Mouse (Mus musculus) heart, embryonic 13.5 days (tissue): ENCODE data around the gene Cmas. TPM values are rescaled to one million over a fixed set of nuclear protein-coding genes. Genes with fewer than 3 reads are reported as not detected.

ENCODE experiments used
- ATAC-seq: fragments of 200-750 bp; cut with Nextera tagmentation; 2 replicates; pipeline ENCODE4 v1.8.0; 2017; ENCODE audit warnings: moderate TSS enrichment; ENCODE audit not compliant: insufficient number of reproducible peaks, low FRiP score, low TSS enrichment; ENCODE audit errors: extremely low read depth
- H3K27ac ChIP-seq: fragments of 300-500 bp; sonication (generic); replicated peaks from 2 replicates; pipeline ENCODE4 v1.5.1; 2015; ENCODE audit warnings: moderate library complexity, mild to moderate bottlenecking, inconsistent platforms
- H3K27me3 ChIP-seq: fragments of 300-500 bp; sonication (generic); replicated peaks from 2 replicates; pipeline ENCODE4 v1.6.1; 2015; ENCODE audit warnings: mild to moderate bottlenecking, inconsistent platforms
- H3K36me3 ChIP-seq: fragments of 300-500 bp; sonication (generic); 2 replicates; pipeline ENCODE4 v1.6.1; 2015; ENCODE audit warnings: mild to moderate bottlenecking, inconsistent platforms
- H3K4me1 ChIP-seq: fragments of 300-500 bp; sonication (generic); 2 replicates; pipeline ENCODE4 v1.6.1; 2015; ENCODE audit warnings: inconsistent platforms
- H3K4me2 ChIP-seq: fragments of 300-500 bp; sonication (generic); 2 replicates; pipeline ENCODE4 v1.6.1; 2015; ENCODE audit warnings: inconsistent platforms, mild to moderate bottlenecking, moderate library complexity
- H3K4me3 ChIP-seq: fragments of 300-500 bp; sonication (generic); 2 replicates; pipeline ENCODE4 v1.5.1; 2015; ENCODE audit warnings: moderate library complexity, mild to moderate bottlenecking, inconsistent platforms
- H3K9ac ChIP-seq: fragments of 300-500 bp; sonication (generic); 2 replicates; pipeline ENCODE4 v1.6.1; 2015; ENCODE audit warnings: inconsistent platforms, mild to moderate bottlenecking, moderate library complexity
- H3K9me3 ChIP-seq: fragments of 300-500 bp; sonication (generic); 2 replicates; pipeline ENCODE4 v1.6.1; 2016; ENCODE audit warnings: inconsistent platforms
- WGBS: fragments of 180-500 bp; shearing (Covaris S2); methylation state at CpG from one replicate; pipeline ENCODE4 v1.1.7; 2015; ENCODE audit warnings: mixed read lengths; 5-methylcytosine and 5-hydroxymethylcytosine counted together
- polyA plus RNA-seq: library from polyadenylated mRNA; unstranded; fragments of >200 nt; fragmentation: Nextera tagmentation; extraction: Ambion mirVana; gene quantifications from 2 replicates; pipeline ENCODE4 v1.2.1, GENCODE M21; 2015

Gene Cmas
- polyA plus RNA-seq, result 90.9 and 97.5 TPM in 2 replicates

DNA sequence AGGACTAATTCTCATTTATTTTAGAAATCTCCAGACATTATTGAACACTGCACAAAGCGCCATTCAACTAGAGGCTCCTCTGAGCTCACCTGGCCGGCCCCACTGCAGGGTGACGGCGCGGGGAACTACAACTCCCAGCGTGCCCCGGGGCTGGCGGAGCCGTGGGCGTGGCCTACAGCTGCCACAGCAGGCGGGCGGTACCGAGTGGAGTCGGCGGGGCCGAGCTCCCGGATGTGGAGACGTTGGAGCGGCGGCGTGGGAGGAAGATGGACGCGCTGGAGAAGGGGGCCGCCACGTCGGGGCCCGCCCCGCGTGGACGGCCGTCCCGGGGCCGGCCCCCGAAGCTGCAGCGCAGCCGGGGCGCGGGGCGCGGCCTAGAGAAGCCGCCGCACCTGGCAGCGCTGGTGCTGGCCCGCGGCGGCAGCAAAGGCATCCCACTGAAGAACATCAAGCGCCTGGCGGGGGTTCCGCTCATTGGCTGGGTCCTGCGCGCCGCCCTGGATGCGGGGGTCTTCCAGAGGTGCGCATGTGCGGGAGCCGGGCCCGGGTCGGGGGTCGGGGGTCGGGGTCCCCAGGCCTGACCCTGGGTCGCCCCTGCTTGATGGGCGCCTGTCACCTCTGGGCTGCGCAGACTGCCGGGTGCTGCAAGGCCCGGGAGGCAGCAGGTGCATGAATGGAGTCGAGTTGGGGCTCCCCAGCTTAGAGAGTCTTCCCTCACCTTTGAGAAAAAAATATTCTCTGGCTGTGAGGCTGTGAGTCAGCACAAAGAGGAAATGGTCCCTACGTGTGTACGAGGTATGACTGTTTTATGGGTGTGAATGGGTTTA lies at the start of gene Cmas:
Gene Cmas, plus strand, starts transcription at position 180 of the 827 bp plus-strand sequence.
- ATAC-seq, result peak; percentile 94
- H3K4me2 ChIP-seq, result peak within 1 kb of the TSS; percentile 83
- peaks cover 24% of the 10 kb centered on the region for H3K36me3 ChIP-seq
- H3K9ac ChIP-seq, result peak within 1 kb of the TSS; percentile 95
- WGBS, result under 1% methylated on average over 68 of the region's 68 CpGs
- no peaks in the 10 kb centered on the region for H3K9me3 ChIP-seq
- H3K27me3 ChIP-seq, result peaks cover 11% of the 10 kb centered on the region
- H3K4me1 ChIP-seq, result peaks cover 50% of the 10 kb centered on the region
- peak within 1 kb of the TSS; percentile 92 for H3K27ac ChIP-seq
- peak within 1 kb of the TSS; percentile 91 for H3K4me3 ChIP-seq

DNA sequence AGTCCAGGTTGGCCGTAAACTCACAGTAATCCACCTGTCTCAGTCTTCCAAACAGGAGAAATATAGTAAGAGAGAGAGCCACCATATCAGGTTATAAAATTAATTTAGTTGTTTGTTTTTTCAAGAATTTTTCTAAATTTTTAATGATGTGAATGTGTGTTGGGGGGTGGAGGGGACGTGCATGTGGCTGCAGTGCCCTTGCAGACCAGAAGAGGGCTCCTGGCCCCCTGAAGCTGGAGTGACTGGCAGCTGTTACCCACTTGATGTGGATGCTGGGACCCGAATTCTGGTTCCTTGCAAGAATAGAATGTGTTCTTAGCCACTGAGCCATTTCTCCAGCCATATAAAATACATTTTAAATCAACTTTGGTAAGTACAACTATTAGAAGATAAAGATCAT lies 49.8 kb upstream of the Cmas start:
- WGBS, result 90% methylated on average over 3 of the region's 3 CpGs
- no peak for ATAC-seq

DNA sequence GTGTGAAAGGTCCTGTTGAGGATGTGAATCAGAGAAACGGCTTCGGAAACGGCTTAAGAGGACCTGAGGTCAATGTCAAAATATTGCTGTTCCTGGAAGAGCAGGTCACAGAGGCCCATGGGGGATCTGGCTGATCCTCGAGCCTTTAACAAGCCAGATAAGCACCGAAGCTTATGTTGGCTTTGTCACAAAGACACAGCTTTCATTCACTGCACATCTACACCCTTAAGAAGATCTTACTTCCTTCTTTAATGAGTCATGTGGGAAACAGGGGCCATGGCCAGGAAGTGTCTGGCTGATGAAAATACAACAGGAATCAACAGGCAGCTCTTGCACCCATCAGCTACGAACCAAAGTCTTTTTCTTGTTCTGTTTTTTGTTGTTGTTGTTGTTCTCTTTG lies 48.1 kb upstream of the Cmas start:
- no peak overlapping the region for H3K4me2 ChIP-seq
- no peak overlapping the region for H3K9ac ChIP-seq
- no peaks in the 10 kb centered on the region for H3K9me3 ChIP-seq
- H3K4me1 ChIP-seq, result peaks cover 33% of the 10 kb centered on the region
- no peak for ATAC-seq
- WGBS, result 58% methylated on average over 6 of the region's 6 CpGs
- no peaks in the 10 kb centered on the region for H3K27me3 ChIP-seq
- peak overlapping the region; percentile 42; the same call in 1 of the 2 replicates for H3K27ac ChIP-seq
- no peaks in the 10 kb centered on the region for H3K36me3 ChIP-seq
- no peak overlapping the region for H3K4me3 ChIP-seq

More for the DNA sequence above, 49.8 kb upstream of the Cmas start:
- Histone ChIP-seq H3K36me3 (no peaks in the 10 kb centered on the region), H3K27me3 (no peaks in the 10 kb centered on the region), H3K9me3 (no peaks in the 10 kb centered on the region), H3K27ac (no peak overlapping the region), H3K4me1 (peaks cover 38% of the 10 kb centered on the region), H3K9ac (no peak overlapping the region), H3K4me2 (no peak overlapping the region), H3K4me3 (no peak overlapping the region)

DNA sequence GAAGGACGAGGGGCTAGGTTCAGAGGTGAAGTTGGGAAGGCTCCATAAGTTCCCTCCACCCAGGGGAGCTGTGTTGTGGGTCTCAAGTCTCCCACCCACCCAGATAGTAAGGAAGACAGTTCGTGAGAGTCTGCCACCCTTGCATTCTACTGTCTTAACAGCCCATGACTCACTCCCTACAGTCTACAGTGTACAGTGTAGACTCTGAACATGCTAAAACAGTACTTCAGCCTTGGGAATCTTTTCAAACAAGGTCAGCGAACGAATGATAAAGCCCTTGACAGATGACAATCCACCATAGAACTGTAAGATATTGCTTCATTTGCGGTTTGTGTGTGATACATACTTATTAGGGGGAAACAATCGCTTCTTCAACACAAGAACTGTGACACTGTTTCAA lies 45.8 kb upstream of the Cmas start:
- Histone ChIP-seq H3K9me3 (no peaks in the 10 kb centered on the region; the same call in 1 of the 2 replicates), H3K4me2 (no peak overlapping the region), H3K36me3 (no peaks in the 10 kb centered on the region), H3K4me3 (no peak overlapping the region), H3K9ac (no peak overlapping the region), H3K27ac (peak overlapping the region; percentile 42), H3K27me3 (no peaks in the 10 kb centered on the region), H3K4me1 (peaks cover 23% of the 10 kb centered on the region)
- 67% methylated on average over 6 of the region's 6 CpGs for WGBS
- peak; percentile 38; the same call in 1 of the 2 replicates for ATAC-seq

DNA sequence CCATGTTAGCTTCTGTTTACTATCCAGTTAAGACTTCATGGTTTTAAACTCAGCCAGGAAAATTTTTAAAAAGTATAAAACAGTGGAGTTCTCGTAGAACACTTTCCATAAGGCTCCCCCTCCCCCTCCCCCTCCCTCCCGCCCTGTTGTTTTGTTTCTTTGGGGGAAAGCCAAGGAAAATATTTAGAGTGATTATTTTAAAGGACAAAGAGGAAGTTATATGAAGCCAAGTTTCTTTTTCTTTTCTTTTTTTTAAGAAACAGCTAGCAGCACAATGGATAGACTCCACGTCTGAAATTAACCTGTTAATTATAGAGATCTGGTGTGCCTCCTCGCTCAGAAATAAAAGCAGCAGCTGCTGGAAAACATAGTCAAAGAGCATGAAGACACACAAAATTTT lies 45.4 kb upstream of the Cmas start:
- Histone ChIP-seq H3K36me3 (no peaks in the 10 kb centered on the region), H3K4me3 (no peak overlapping the region)
- ATAC-seq, result no peak

DNA sequence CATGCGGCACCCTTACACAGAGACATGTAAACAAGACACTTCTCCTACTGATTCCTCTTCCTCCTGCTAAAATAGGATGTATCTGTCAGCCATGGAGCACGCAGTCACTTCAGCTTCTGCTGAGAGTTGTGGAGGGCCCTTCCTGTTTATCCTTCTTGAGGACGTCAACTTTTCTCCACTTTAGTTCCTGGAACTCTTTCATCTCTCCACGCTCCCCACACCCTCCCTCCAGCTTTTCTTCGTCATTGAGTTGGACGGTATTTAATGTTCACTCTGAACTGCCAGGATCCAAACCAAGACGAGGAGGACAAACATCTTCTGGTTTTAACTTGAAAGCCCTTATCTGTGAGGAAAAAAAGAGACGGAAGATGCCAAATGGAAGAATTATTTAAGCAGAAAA lies 41.5 kb upstream of the Cmas start:
- Histone ChIP-seq H3K4me3 (no peak overlapping the region), H3K27me3 (no peaks in the 10 kb centered on the region), H3K9ac (no peak overlapping the region), H3K36me3 (no peaks in the 10 kb centered on the region), H3K4me2 (no peak overlapping the region), H3K4me1 (peaks cover 12% of the 10 kb centered on the region), H3K9me3 (no peaks in the 10 kb centered on the region; the same call in 1 of the 2 replicates), H3K27ac (no peak overlapping the region)
- ATAC-seq, result no peak
- WGBS, result 55% methylated on average over 8 of the region's 8 CpGs

More for the DNA sequence above, 45.4 kb upstream of the Cmas start:
- WGBS, result 50% methylated on average over 4 of the region's 4 CpGs
- Histone ChIP-seq H3K27me3 (no peaks in the 10 kb centered on the region), H3K4me2 (peak overlapping the region; percentile 9; the same call in 1 of the 2 replicates), H3K4me1 (peaks cover 23% of the 10 kb centered on the region), H3K9me3 (no peaks in the 10 kb centered on the region; the same call in 1 of the 2 replicates), H3K27ac (peak overlapping the region; percentile 42; the same call in 1 of the 2 replicates), H3K9ac (no peak overlapping the region)

DNA sequence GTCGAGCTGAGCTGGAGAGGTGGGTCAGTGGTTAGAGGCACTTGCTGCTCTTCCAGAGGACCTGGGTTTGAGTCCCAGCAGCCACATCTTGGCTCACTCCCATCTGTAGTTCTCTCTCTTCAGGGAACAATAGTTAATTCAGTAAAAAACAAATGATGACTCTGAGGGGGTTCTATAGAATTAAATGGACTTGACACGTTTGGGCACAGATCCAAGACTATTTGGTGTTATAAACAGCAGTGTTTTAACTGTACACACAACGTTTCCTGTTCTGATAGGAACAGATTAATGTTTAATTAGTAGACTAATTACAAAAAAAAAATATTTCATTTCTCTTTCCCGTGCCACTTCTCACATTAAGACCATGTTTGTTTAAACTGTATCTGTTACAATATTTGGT lies 39.3 kb upstream of the Cmas start:
- H3K27ac ChIP-seq, result no peak overlapping the region
- H3K36me3 ChIP-seq, result no peaks in the 10 kb centered on the region
- WGBS, result 62% methylated on average over 4 of the region's 4 CpGs
- no peak overlapping the region for H3K4me2 ChIP-seq
- ATAC-seq, result no peak
- H3K4me3 ChIP-seq, result no peak overlapping the region
- no peaks in the 10 kb centered on the region for H3K27me3 ChIP-seq
- no peaks in the 10 kb centered on the region; the same call in 1 of the 2 replicates for H3K9me3 ChIP-seq
- no peak overlapping the region for H3K9ac ChIP-seq
- peaks cover 6% of the 10 kb centered on the region for H3K4me1 ChIP-seq

DNA sequence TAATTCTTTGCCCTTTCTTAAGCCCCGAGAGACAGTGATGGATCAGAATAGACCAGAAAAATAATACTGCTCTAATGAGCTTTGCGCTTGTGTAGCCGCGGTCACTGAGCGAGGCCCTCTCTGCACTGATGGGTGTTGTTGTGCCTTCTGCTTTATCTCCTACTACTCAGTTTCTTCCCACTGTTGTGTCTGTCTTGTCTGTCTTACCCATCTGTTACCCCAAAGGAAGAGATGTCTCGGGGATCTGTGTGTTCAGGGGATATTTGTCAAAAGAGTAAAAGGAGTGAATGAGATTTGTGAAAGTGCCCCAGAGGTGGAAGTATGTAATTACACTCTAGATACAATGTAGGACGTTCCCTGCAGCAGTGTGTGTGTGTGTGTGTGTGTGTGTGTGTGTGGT lies 38.3 kb upstream of the Cmas start:
- no peak overlapping the region for H3K27ac ChIP-seq
- H3K4me3 ChIP-seq, result no peak overlapping the region
- peaks cover 4% of the 10 kb centered on the region for H3K4me1 ChIP-seq
- H3K4me2 ChIP-seq, result no peak overlapping the region
- ATAC-seq, result no peak
- no peaks in the 10 kb centered on the region for H3K27me3 ChIP-seq
- no peaks in the 10 kb centered on the region for H3K36me3 ChIP-seq
- 61% methylated on average over 7 of the region's 7 CpGs for WGBS
- peaks cover 4% of the 10 kb centered on the region; the same call in 1 of the 2 replicates for H3K9me3 ChIP-seq
- no peak overlapping the region for H3K9ac ChIP-seq

DNA sequence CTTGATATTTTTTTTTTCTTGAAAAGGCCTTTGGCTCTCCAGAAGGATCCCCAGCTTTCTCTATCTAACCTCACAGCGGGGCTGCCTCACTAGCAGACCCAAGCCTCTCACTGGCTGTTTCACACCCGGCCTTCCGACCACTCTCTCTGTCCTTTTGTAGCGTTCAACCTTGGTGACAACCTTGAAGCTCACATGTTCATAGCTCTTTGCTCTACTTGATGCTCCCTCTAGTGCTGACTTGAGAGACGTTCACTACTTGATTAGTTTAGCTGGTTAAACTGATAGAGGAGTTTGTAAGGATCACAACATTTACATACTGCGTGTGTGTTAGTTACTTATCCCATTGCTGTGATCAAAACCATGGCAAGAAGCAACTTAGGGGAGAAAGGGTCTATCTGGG lies 35.8 kb upstream of the Cmas start:
- Histone ChIP-seq H3K4me3 (no peak overlapping the region), H3K9me3 (peaks cover 4% of the 10 kb centered on the region; the same call in 1 of the 2 replicates), H3K27me3 (no peaks in the 10 kb centered on the region), H3K4me2 (no peak overlapping the region), H3K36me3 (no peaks in the 10 kb centered on the region), H3K9ac (no peak overlapping the region), H3K27ac (0 out of 2 replicates have a peak overlapping the region, but pooled peaks have one; percentile 24), H3K4me1 (peaks cover 4% of the 10 kb centered on the region)
- WGBS, result 44% methylated on average over 6 of the region's 6 CpGs
- no peak for ATAC-seq

DNA sequence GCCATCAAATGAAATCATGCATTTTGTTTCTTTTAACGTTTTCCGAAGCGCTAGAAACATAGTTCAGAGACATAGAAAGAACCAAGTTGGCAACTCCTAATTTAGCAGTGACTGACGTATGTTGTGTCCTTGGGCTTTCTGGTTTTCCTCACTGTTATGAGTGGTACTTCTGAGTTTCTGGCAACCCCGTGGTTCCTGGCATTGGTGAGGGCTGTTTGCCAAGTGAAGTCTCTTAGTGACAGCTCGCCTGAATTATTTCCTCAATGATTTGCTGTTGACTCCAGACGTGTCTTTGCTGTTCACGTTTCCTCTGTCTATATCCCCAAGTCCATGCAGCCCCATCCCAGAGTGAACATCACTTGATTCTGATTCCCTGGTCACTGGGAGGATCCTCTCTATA lies 34.8 kb upstream of the Cmas start:
- no peaks in the 10 kb centered on the region for H3K36me3 ChIP-seq
- no peaks in the 10 kb centered on the region for H3K27me3 ChIP-seq
- no peak overlapping the region for H3K4me2 ChIP-seq
- ATAC-seq, result no peak
- H3K4me1 ChIP-seq, result peaks cover 4% of the 10 kb centered on the region
- no peak overlapping the region for H3K27ac ChIP-seq
- H3K9ac ChIP-seq, result no peak overlapping the region
- H3K9me3 ChIP-seq, result peaks cover 4% of the 10 kb centered on the region; the same call in 1 of the 2 replicates
- no peak overlapping the region for H3K4me3 ChIP-seq
- WGBS, result 65% methylated on average over 8 of the region's 8 CpGs

DNA sequence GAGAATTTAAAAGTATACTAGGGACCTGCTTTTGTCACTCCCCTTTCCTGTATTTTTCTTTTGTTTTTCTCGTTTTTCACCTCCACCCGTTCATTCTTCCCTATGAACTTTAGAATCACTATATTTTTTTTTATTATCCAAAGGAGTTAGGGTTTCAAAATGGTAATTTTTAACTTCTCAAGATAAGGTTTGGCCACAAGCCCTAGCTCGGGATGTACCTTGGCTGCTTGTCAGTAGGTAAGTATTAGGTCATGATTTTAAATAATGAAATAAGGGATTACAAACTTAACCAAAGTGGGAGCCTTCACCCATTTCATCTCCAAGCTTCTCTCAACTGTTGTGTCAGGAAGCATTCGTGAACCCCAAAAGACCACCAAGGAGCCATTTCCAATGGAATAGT lies 30.5 kb upstream of the Cmas start:
- no peak overlapping the region for H3K27ac ChIP-seq
- no peak overlapping the region for H3K9ac ChIP-seq
- H3K27me3 ChIP-seq, result no peaks in the 10 kb centered on the region
- H3K9me3 ChIP-seq, result peaks cover 4% of the 10 kb centered on the region; the same call in 1 of the 2 replicates
- 69% methylated on average over 4 of the region's 4 CpGs for WGBS
- no peaks in the 10 kb centered on the region for H3K4me1 ChIP-seq
- H3K36me3 ChIP-seq, result no peaks in the 10 kb centered on the region
- no peak for ATAC-seq
- H3K4me2 ChIP-seq, result no peak overlapping the region
- H3K4me3 ChIP-seq, result no peak overlapping the region
